Mouse (Mus musculus) CD4-positive, CD25-positive, alpha-beta regulatory T cell, adult 4 months (primary cell): ENCODE data around the gene Timp3. TPM values are rescaled to one million over a fixed set of nuclear protein-coding genes. Genes with fewer than 3 reads are reported as not detected.

ENCODE experiments used
- ATAC-seq: one replicate; pipeline ENCODE4 v1.8.0; 2017
- polyA plus RNA-seq, 2 experiments: library from polyadenylated mRNA; unstranded; fragments of 100-300 nt; shearing (Covaris generic); gene quantifications; one replicate each; pipeline ENCODE4 v1.2.1; 2017

Gene Timp3
- polyA plus RNA-seq, 2 experiments from 2014 or later = not detected

- no peak for ATAC-seq
Measured at GRCm38 (mm10) chr10:86298326-86298725, 1.8 kb upstream of the Timp3 start.

- ATAC-seq = no peak
Measured at GRCm38 (mm10) chr10:86299795-86300194, 377 bp upstream of the Timp3 start.

- ATAC-seq = no peak
Measured at GRCm38 (mm10) chr10:86301117-86301490, 932 bp downstream of the Timp3 start.

GRCm38 (mm10) chr10:86301593-86302317 lies 1.6 kb downstream of the Timp3 start:
- ATAC-seq = no peak

- ATAC-seq = no peak
Measured at GRCm38 (mm10) chr10:86302318-86302648, 2.1 kb downstream of the Timp3 start.

GRCm38 (mm10) chr10:86302761-86303494 lies 2.8 kb downstream of the Timp3 start:
- no peak for ATAC-seq

- no peak for ATAC-seq
Measured at GRCm38 (mm10) chr10:86303495-86303876, 3.3 kb downstream of the Timp3 start.

GRCm38 (mm10) chr10:86304583-86304982 lies 4.4 kb downstream of the Timp3 start:
- no peak for ATAC-seq

GRCm38 (mm10) chr10:86307235-86307634 lies 7.1 kb downstream of the Timp3 start:
- ATAC-seq = no peak

- ATAC-seq = no peak
Measured at GRCm38 (mm10) chr10:86310527-86310926, 10.4 kb downstream of the Timp3 start.

- ATAC-seq = no peak
Measured at GRCm38 (mm10) chr10:86312976-86313375, 12.8 kb downstream of the Timp3 start.

- no peak for ATAC-seq
Measured at GRCm38 (mm10) chr10:86313448-86313847, 13.3 kb downstream of the Timp3 start.

- ATAC-seq = no peak
Measured at GRCm38 (mm10) chr10:86315513-86315912, 15.3 kb downstream of the Timp3 start.

GRCm38 (mm10) chr10:86317633-86318032 lies 17.5 kb downstream of the Timp3 start:
- ATAC-seq = no peak

- no peak for ATAC-seq
Measured at GRCm38 (mm10) chr10:86318552-86319140, 18.5 kb downstream of the Timp3 start.

GRCm38 (mm10) chr10:86319526-86319925 lies 19.4 kb downstream of the Timp3 start:
- ATAC-seq = no peak

- no peak for ATAC-seq
Measured at GRCm38 (mm10) chr10:86320204-86320603, 20.0 kb downstream of the Timp3 start.

GRCm38 (mm10) chr10:86321194-86321593 lies 21.0 kb downstream of the Timp3 start:
- ATAC-seq = no peak

GRCm38 (mm10) chr10:86322006-86322405 lies 21.8 kb downstream of the Timp3 start:
- no peak for ATAC-seq

GRCm38 (mm10) chr10:86323275-86323994 lies 23.3 kb downstream of the Timp3 start:
- no peak for ATAC-seq

GRCm38 (mm10) chr10:86325272-86325671 lies 25.1 kb downstream of the Timp3 start:
- no peak for ATAC-seq

- ATAC-seq = no peak
Measured at GRCm38 (mm10) chr10:86328143-86328542, 28.0 kb downstream of the Timp3 start.

GRCm38 (mm10) chr10:86328691-86329090 lies 28.5 kb downstream of the Timp3 start:
- no peak for ATAC-seq
